Mouse (Mus musculus): Measurements from ENCODE around the gene Pla2g4c. TPM values are rescaled to one million over a fixed set of nuclear protein-coding genes. Genes with fewer than 3 reads are reported as not detected.
"Not testable (repeated sequence)": the region's sequence is repeated elsewhere in the genome, so short reads cannot be mapped to it uniquely, and the experiment has no call there.

The Pla2g4c gene
- 1.3 and 1.5 TPM in 2 replicates for polyA plus RNA-seq (2015; fragmentation: Nextera tagmentation; extraction: Ambion mirVana)

GRCm38 (mm10) chr7:13324316-13324715 is at the start of gene Pla2g4c:
Gene Pla2g4c (plus strand): TSS chr7:13324655.
- Histone ChIP-seq H3K4me3 (ENCODE audit: low read length) (no peak within 1 kb of the TSS), H3K4me2 (ENCODE audit: low read depth, low read length) (no peak within 1 kb of the TSS), H3K36me3 (ENCODE audit: control insufficient read depth, insufficient read depth, low read length) (no peaks in the 10 kb centered on the region), H3K27ac (ENCODE audit: low read length) (no peak within 1 kb of the TSS), H3K9me3 (ENCODE audit: control insufficient read depth, low read length) (no peaks in the 10 kb centered on the region), H3K27me3 (ENCODE audit: control insufficient read depth, insufficient read depth, low read depth, low read length) (no peaks in the 10 kb centered on the region), H3K9ac (ENCODE audit: low read length) (no peak within 1 kb of the TSS), H3K4me1 (replicated peaks; ENCODE audit: control insufficient read depth, insufficient read depth, low read length) (no peaks in the 10 kb centered on the region)
- peak; percentile 43; the same call in 1 of the 2 replicates for ATAC-seq (ENCODE audit: low read depth)
- WGBS = 63% methylated on average over 2 of the region's 2 CpGs

DNA sequence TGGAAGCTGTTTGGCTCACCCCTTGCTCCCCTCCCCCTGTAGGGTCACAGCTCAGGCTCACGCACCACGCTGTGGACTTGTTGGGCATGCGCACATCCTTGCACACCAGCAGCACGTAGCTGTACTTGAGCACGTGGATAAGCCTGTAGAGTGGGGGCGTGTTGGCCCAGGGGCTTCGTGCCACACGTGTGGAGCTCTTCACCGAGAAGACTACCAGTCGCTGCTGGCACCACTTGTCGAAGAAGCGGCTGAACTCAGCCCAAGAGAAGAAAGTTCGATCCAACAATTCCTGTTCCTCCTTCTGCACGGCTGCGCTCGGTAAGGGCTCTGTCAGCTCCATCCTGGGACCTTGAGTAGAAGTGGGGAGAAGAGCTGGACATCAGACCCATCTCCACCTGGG is 47.4 kb upstream of the Pla2g4c start, which contains the start of gene Lig1:
Lig1 (plus strand) TSS at position 203 of the 400 bp plus-strand sequence.
- ATAC-seq (ENCODE audit: low read depth) = no peak

GRCm38 (mm10) chr7:13277833-13278232 is 46.6 kb upstream of the Pla2g4c start:
- H3K9me3 ChIP-seq (ENCODE audit: control insufficient read depth, low read length) = no peaks in the 10 kb centered on the region
- H3K36me3 ChIP-seq (ENCODE audit: control insufficient read depth, insufficient read depth, low read length) = peaks cover 34% of the 10 kb centered on the region
- H3K4me1 ChIP-seq (replicated peaks; ENCODE audit: control insufficient read depth, insufficient read depth, low read length) = peaks cover 4% of the 10 kb centered on the region; the same call in 1 of the 2 replicates
- peak overlapping the region; percentile 91 for H3K9ac ChIP-seq (ENCODE audit: low read length)
- peak overlapping the region; percentile 85 for H3K4me3 ChIP-seq (ENCODE audit: low read length)
- H3K27me3 ChIP-seq (ENCODE audit: control insufficient read depth, insufficient read depth, low read depth, low read length) = no peaks in the 10 kb centered on the region
- H3K27ac ChIP-seq (ENCODE audit: low read length) = peak overlapping the region; percentile 83; the same call in 1 of the 2 replicates
- no peak for ATAC-seq (ENCODE audit: low read depth)
- peak overlapping the region; percentile 79 for H3K4me2 ChIP-seq (ENCODE audit: low read depth, low read length)
- 17% methylated on average over 2 of the region's 2 CpGs for WGBS

More for the DNA sequence above, 47.4 kb upstream of the Pla2g4c start, which contains the start of gene Lig1:
- no peaks in the 10 kb centered on the region for H3K9me3 ChIP-seq (ENCODE audit: control insufficient read depth, low read length)
- peak within 1 kb of the TSS; percentile 91 for H3K9ac ChIP-seq (ENCODE audit: low read length)
- H3K4me1 ChIP-seq (replicated peaks; ENCODE audit: control insufficient read depth, insufficient read depth, low read length) = peaks cover 4% of the 10 kb centered on the region; the same call in 1 of the 2 replicates
- H3K27me3 ChIP-seq (ENCODE audit: control insufficient read depth, insufficient read depth, low read depth, low read length) = no peaks in the 10 kb centered on the region
- WGBS = 95% methylated on average over 16 of the region's 16 CpGs
- peaks cover 31% of the 10 kb centered on the region for H3K36me3 ChIP-seq (ENCODE audit: control insufficient read depth, insufficient read depth, low read length)
- H3K27ac ChIP-seq (ENCODE audit: low read length) = peak within 1 kb of the TSS; percentile 83; the same call in 1 of the 2 replicates
- H3K4me3 ChIP-seq (ENCODE audit: low read length) = peak within 1 kb of the TSS; percentile 85
- peak within 1 kb of the TSS; percentile 79 for H3K4me2 ChIP-seq (ENCODE audit: low read depth, low read length)

- peak within 1 kb of the TSS; percentile 83 for H3K27ac ChIP-seq (ENCODE audit: low read length)
- H3K9ac ChIP-seq (ENCODE audit: low read length) = peak within 1 kb of the TSS; percentile 91
- peaks cover 4% of the 10 kb centered on the region; the same call in 1 of the 2 replicates for H3K4me1 ChIP-seq (replicated peaks; ENCODE audit: control insufficient read depth, insufficient read depth, low read length)
- peak; percentile 99 for ATAC-seq (ENCODE audit: low read depth)
- H3K4me3 ChIP-seq (ENCODE audit: low read length) = peak within 1 kb of the TSS; percentile 85
- H3K9me3 ChIP-seq (ENCODE audit: control insufficient read depth, low read length) = no peaks in the 10 kb centered on the region
- H3K27me3 ChIP-seq (ENCODE audit: control insufficient read depth, insufficient read depth, low read depth, low read length) = no peaks in the 10 kb centered on the region
- H3K36me3 ChIP-seq (ENCODE audit: control insufficient read depth, insufficient read depth, low read length) = peaks cover 37% of the 10 kb centered on the region
- H3K4me2 ChIP-seq (ENCODE audit: low read depth, low read length) = peak within 1 kb of the TSS; percentile 79
- WGBS = under 1% methylated on average over 39 of the region's 39 CpGs
Measured at GRCm38 (mm10) chr7:13278308-13278891, 46.1 kb upstream of the Pla2g4c start, which contains the start of gene Zswim9. Gene Zswim9 (minus strand): TSS chr7:13278721.

DNA sequence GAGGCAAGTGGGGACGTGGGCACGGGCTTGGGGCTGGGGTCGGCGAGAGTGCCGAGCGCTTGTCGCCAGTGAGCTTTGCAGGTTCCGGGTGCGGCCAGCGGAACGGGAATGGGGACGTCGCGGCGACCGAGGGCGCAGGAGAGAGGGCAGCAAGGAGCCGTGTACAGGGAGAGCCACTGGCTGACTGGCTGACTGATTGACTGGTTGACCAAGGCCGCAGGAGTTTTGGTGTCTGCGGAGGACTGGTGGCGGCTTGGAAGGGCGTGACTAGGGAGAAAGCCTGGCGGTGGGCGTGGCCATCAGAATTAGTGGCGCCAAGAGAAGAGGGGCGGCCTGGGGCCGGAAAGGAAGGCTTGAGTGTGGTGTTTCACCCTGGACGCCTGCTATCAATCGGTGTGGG is 45.5 kb upstream of the Pla2g4c start:
- not testable (repeated sequence) for H3K9me3 ChIP-seq (ENCODE audit: control insufficient read depth, low read length); H3K27me3 ChIP-seq (ENCODE audit: control insufficient read depth, insufficient read depth, low read depth, low read length); H3K27ac ChIP-seq (ENCODE audit: low read length); H3K4me1 ChIP-seq (replicated peaks; ENCODE audit: control insufficient read depth, insufficient read depth, low read length)
- 0% methylated on average over 9 of the region's 29 CpGs for WGBS
- H3K4me3 ChIP-seq (ENCODE audit: low read length) = peak overlapping the region; percentile 85
- H3K9ac ChIP-seq (ENCODE audit: low read length) = peak overlapping the region; percentile 91
- ATAC-seq (ENCODE audit: low read depth) = peak; percentile 65
- peaks cover 32% of the 10 kb centered on the region for H3K36me3 ChIP-seq (ENCODE audit: control insufficient read depth, insufficient read depth, low read length)
- peak overlapping the region; percentile 31; the same call in 1 of the 2 replicates for H3K4me2 ChIP-seq (ENCODE audit: low read depth, low read length)

GRCm38 (mm10) chr7:13288621-13289020 is 35.8 kb upstream of the Pla2g4c start:
- Histone ChIP-seq H3K27ac (ENCODE audit: low read length) (no peak overlapping the region), H3K9me3 (ENCODE audit: control insufficient read depth, low read length) (no peaks in the 10 kb centered on the region), H3K4me3 (ENCODE audit: low read length) (no peak overlapping the region), H3K36me3 (ENCODE audit: control insufficient read depth, insufficient read depth, low read length) (peaks cover 35% of the 10 kb centered on the region), H3K4me1 (replicated peaks; ENCODE audit: control insufficient read depth, insufficient read depth, low read length) (no peaks in the 10 kb centered on the region), H3K27me3 (ENCODE audit: control insufficient read depth, insufficient read depth, low read depth, low read length) (no peaks in the 10 kb centered on the region), H3K4me2 (ENCODE audit: low read depth, low read length) (no peak overlapping the region), H3K9ac (ENCODE audit: low read length) (no peak overlapping the region)
- ATAC-seq (ENCODE audit: low read depth) = no peak
- WGBS = 37% methylated on average over 5 of the region's 5 CpGs

DNA sequence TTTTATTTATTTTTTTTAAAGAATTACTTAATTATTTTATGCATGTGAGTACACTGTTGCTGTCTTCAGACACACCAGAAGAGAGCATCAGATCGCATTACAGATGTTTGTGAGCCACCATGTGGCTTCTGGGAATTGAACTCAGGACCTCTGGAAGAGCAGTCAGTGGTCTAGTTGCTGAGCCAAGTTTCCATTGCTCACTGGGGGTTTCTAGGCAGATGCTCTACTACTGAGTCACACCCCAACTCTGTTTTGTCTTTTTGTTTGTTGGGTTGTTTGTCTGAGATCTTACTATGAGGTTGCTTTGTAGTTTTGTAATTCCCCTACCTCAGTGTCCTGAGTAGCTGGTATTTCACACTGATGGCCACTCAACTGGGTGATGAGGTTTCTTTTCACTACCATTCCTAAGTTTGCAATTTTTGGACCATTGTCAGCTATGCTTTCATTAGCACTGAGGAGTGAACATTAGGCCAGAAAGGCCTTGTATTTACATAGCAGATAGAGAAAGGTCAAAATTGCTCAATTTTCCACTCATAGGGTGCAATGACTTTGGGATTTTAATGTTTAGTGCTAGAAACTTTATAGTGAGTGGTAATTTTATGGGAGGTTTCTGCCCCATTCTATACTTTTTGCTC is 34.3 kb upstream of the Pla2g4c start:
- Histone ChIP-seq H3K4me1 (replicated peaks; ENCODE audit: control insufficient read depth, insufficient read depth, low read length) (no peaks in the 10 kb centered on the region), H3K9ac (ENCODE audit: low read length) (no peak overlapping the region), H3K27ac (ENCODE audit: low read length) (no peak overlapping the region), H3K4me2 (ENCODE audit: low read depth, low read length) (no peak overlapping the region), H3K27me3 (ENCODE audit: control insufficient read depth, insufficient read depth, low read depth, low read length) (no peaks in the 10 kb centered on the region), H3K36me3 (ENCODE audit: control insufficient read depth, insufficient read depth, low read length) (peaks cover 37% of the 10 kb centered on the region), H3K4me3 (ENCODE audit: low read length) (no peak overlapping the region), H3K9me3 (ENCODE audit: control insufficient read depth, low read length) (no peaks in the 10 kb centered on the region)
- WGBS = 90% methylated on average over 1 of the region's 1 CpGs
- no peak for ATAC-seq (ENCODE audit: low read depth)

GRCm38 (mm10) chr7:13291370-13291769 is 33.1 kb upstream of the Pla2g4c start:
- ATAC-seq (ENCODE audit: low read depth) = no peak
- H3K4me1 ChIP-seq (replicated peaks; ENCODE audit: control insufficient read depth, insufficient read depth, low read length) = no peaks in the 10 kb centered on the region
- H3K27ac ChIP-seq (ENCODE audit: low read length) = no peak overlapping the region
- H3K4me3 ChIP-seq (ENCODE audit: low read length) = no peak overlapping the region
- no peaks in the 10 kb centered on the region for H3K9me3 ChIP-seq (ENCODE audit: control insufficient read depth, low read length)
- H3K36me3 ChIP-seq (ENCODE audit: control insufficient read depth, insufficient read depth, low read length) = peaks cover 38% of the 10 kb centered on the region
- H3K4me2 ChIP-seq (ENCODE audit: low read depth, low read length) = no peak overlapping the region
- no peaks in the 10 kb centered on the region for H3K27me3 ChIP-seq (ENCODE audit: control insufficient read depth, insufficient read depth, low read depth, low read length)
- H3K9ac ChIP-seq (ENCODE audit: low read length) = no peak overlapping the region
- whole genome bisulfite sequencing = 88% methylated on average over 2 of the region's 2 CpGs
